ENCODE assay signal across 18 mouse cellular contexts in genomic region chr8:77354189-77354588, GRCm38 (mm10).
A peak's percentile ranks its signal among the peaks of the same experiment; 100 is the strongest.
DNase-seq lines count a peak whose midpoint lies in the region; ATAC-seq and TF ChIP-seq lines count a peak whose summit lies in the region.
"Had no signal": no experiment of that assay in that cellular context is flagged by ENCODE, and none has a peak within 500 bp of the region (broad histone marks: within the 10 kb centered on the region; RNA-seq: fewer than 3 reads in every experiment).

No protein-coding gene starts in this region.

- peak; percentile 53 for DNase-seq in embryonic facial prominence, embryonic 10.5 days (ENCODE audit: low spot score)
- DNase-seq in limb, embryonic 10.5 days (ENCODE audit: low spot score): no peak
- peak; percentile 37 for DNase-seq in limb, embryonic 14.5 days (ENCODE audit: low spot score)
- no peak for DNase-seq in kidney, adult 11 months
- DNase-seq in spleen, adult 18-20 months: no peak
- DNase-seq in urinary bladder, adult 2 months (ENCODE audit: low spot score): no peak
- no peak for DNase-seq in left cerebral cortex, postnatal 36 days (ENCODE audit: low spot score in 2 of 2)
- DNase-seq: adrenal gland, adult 8-10 months; adrenal gland, postnatal 36 days; cerebellum, adult 8-10 months; cerebellum, postnatal 14 days; gastrocnemius, postnatal 14 days had no signal

- TF ChIP-seq POLR2A in limb, embryonic 14.5 days (IDR thresholded peaks at IDR 0.05; ENCODE audit: borderline replicate concordance, extremely low read depth, insufficient read depth, insufficient read length): no peak

- H3K27me3 ChIP-seq in embryonic facial prominence, embryonic 10.5 days (replicated peaks; ENCODE audit: low read depth, poor library complexity, severe bottlenecking): no peaks in the 10 kb centered on the region
- H3K27me3 ChIP-seq in embryonic facial prominence, embryonic 13.5 days: no peaks in the 10 kb centered on the region
- H3K27me3 ChIP-seq in limb, embryonic 10.5 days (ENCODE audit: low read depth, poor library complexity, severe bottlenecking): no peaks in the 10 kb centered on the region
- H3K27me3 ChIP-seq in limb, embryonic 14.5 days (ENCODE audit: control insufficient read depth, insufficient read depth, low read length): no peaks in the 10 kb centered on the region
- H3K27me3 ChIP-seq: forebrain, embryonic 12.5 days; heart, embryonic 12.5 days had no signal

- 46% methylated on average over 1 of the region's 1 CpGs for WGBS in embryonic facial prominence, embryonic 10.5 days
- WGBS in embryonic facial prominence, embryonic 13.5 days: 28% methylated on average over 1 of the region's 1 CpGs
- 58% methylated on average over 1 of the region's 1 CpGs for WGBS in limb, embryonic 10.5 days
- 26% methylated on average over 1 of the region's 1 CpGs for WGBS in limb, embryonic 14.5 days

- H3K9ac ChIP-seq in embryonic facial prominence, embryonic 13.5 days: no peak overlapping the region
- no peak overlapping the region for H3K9ac ChIP-seq in limb, embryonic 14.5 days (ENCODE audit: low read depth, low read length, severe bottlenecking)
- H3K9ac ChIP-seq: forebrain, embryonic 12.5 days; heart, embryonic 12.5 days; hindbrain, embryonic 14.5 days had no signal

- no peak overlapping the region for H3K4me2 ChIP-seq in embryonic facial prominence, embryonic 13.5 days
- no peak overlapping the region for H3K4me2 ChIP-seq in limb, embryonic 14.5 days (replicated peaks; ENCODE audit: low read depth, low read length, severe bottlenecking)
- H3K4me2 ChIP-seq: forebrain, embryonic 12.5 days; heart, embryonic 12.5 days; hindbrain, embryonic 14.5 days had no signal

- no peak for ATAC-seq in embryonic facial prominence, embryonic 13.5 days (ENCODE audit: insufficient number of reproducible peaks, insufficient read depth, low FRiP score, low TSS enrichment, low read depth)
- ATAC-seq in limb, embryonic 14.5 days (ENCODE audit: low FRiP score, low read depth): no peak
- ATAC-seq: forebrain, embryonic 16.5 days had no signal

- intact Hi-C loops in left cerebral cortex, postnatal 36 days (cut with DNase I): no loop called here

- no peaks in the 10 kb centered on the region for H3K9me3 ChIP-seq in embryonic facial prominence, embryonic 10.5 days
- no peaks in the 10 kb centered on the region for H3K9me3 ChIP-seq in embryonic facial prominence, embryonic 13.5 days
- H3K9me3 ChIP-seq in limb, embryonic 10.5 days (replicated peaks): no peaks in the 10 kb centered on the region
- no peaks in the 10 kb centered on the region for H3K9me3 ChIP-seq in limb, embryonic 14.5 days (ENCODE audit: control insufficient read depth, low read length)
- H3K9me3 ChIP-seq: forebrain, embryonic 12.5 days; heart, embryonic 12.5 days; hindbrain, embryonic 10.5 days had no signal

- peaks cover 14% of the 10 kb centered on the region; the same call in 1 of the 2 replicates for H3K36me3 ChIP-seq in embryonic facial prominence, embryonic 10.5 days (replicated peaks)
- peaks cover 4% of the 10 kb centered on the region; the same call in 1 of the 2 replicates for H3K36me3 ChIP-seq in embryonic facial prominence, embryonic 13.5 days
- H3K36me3 ChIP-seq in limb, embryonic 10.5 days: peaks cover 25% of the 10 kb centered on the region
- peaks cover 7% of the 10 kb centered on the region for H3K36me3 ChIP-seq in limb, embryonic 14.5 days (ENCODE audit: control insufficient read depth, insufficient read depth, low read length)
- H3K36me3 ChIP-seq: forebrain, embryonic 12.5 days; hindbrain, embryonic 10.5 days had no signal

- no peak overlapping the region for H3K4me3 ChIP-seq in embryonic facial prominence, embryonic 10.5 days
- no peak overlapping the region for H3K4me3 ChIP-seq in embryonic facial prominence, embryonic 13.5 days
- no peak overlapping the region for H3K4me3 ChIP-seq in limb, embryonic 10.5 days
- H3K4me3 ChIP-seq in limb, embryonic 14.5 days (replicated peaks; ENCODE audit: low read length): no peak overlapping the region
- H3K4me3 ChIP-seq: forebrain, embryonic 12.5 days; heart, embryonic 12.5 days; hindbrain, embryonic 10.5 days had no signal

- H3K27ac ChIP-seq in embryonic facial prominence, embryonic 10.5 days (replicated peaks): peak overlapping the region; percentile 72; the same call in 1 of the 2 replicates
- H3K27ac ChIP-seq in embryonic facial prominence, embryonic 13.5 days: peak overlapping the region; percentile 73
- peak overlapping the region; percentile 75; the same call in 1 of the 2 replicates for H3K27ac ChIP-seq in limb, embryonic 10.5 days
- H3K27ac ChIP-seq in limb, embryonic 14.5 days (replicated peaks; ENCODE audit: low read depth, low read length): 0 out of 2 replicates have a peak overlapping the region, but pooled peaks have one; percentile 19
- H3K27ac ChIP-seq: forebrain, embryonic 12.5 days; hindbrain, embryonic 14.5 days had no signal

- peaks cover 35% of the 10 kb centered on the region for H3K4me1 ChIP-seq in embryonic facial prominence, embryonic 10.5 days
- peaks cover 51% of the 10 kb centered on the region for H3K4me1 ChIP-seq in embryonic facial prominence, embryonic 13.5 days
- H3K4me1 ChIP-seq in limb, embryonic 10.5 days: peaks cover 21% of the 10 kb centered on the region
- peaks cover 41% of the 10 kb centered on the region for H3K4me1 ChIP-seq in limb, embryonic 14.5 days (ENCODE audit: control insufficient read depth, insufficient read depth, low read length)

Comparison
In these comparisons a context has a peak if more than half of its experiments do, and no peak if none do; other contexts are left out.
1. DNase-seq: peak in embryonic facial prominence, embryonic 10.5 days (single experiment) and limb, embryonic 14.5 days (single experiment); none in limb, embryonic 10.5 days (single experiment), kidney, adult 11 months (single experiment), spleen, adult 18-20 months (0 of 2), urinary bladder, adult 2 months (single experiment) and left cerebral cortex, postnatal 36 days (0 of 2).
2. H3K27ac ChIP-seq: peak in every context shown above with its lines; median percentile 75 in limb, embryonic 10.5 days; 73 in embryonic facial prominence, embryonic 13.5 days; 72 in embryonic facial prominence, embryonic 10.5 days; 19 in limb, embryonic 14.5 days.